Mouse (Mus musculus) limb, embryonic 15.5 days (tissue): ENCODE results near the gene Gtdc1. TPM values are rescaled to one million over a fixed set of nuclear protein-coding genes. Genes with fewer than 3 reads are reported as not detected.
A peak's percentile ranks its signal among the peaks of the same experiment; 100 is the strongest.

Source experiments
- ATAC-seq: fragments of 200-750 bp; cut with Nextera tagmentation; 2 replicates; pipeline ENCODE4 v1.8.0; 2017; ENCODE audit warnings: low read depth, moderate TSS enrichment; ENCODE audit not compliant: insufficient number of reproducible peaks, low FRiP score, low TSS enrichment
- H3K27ac ChIP-seq: fragments of 300-500 bp; sonication (generic); 2 replicates; pipeline ENCODE4 v1.5.1; 2015; ENCODE audit warnings: moderate library complexity, mild to moderate bottlenecking, inconsistent platforms
- H3K27me3 ChIP-seq: fragments of 300-500 bp; sonication (generic); 2 replicates; pipeline ENCODE4 v1.6.1; 2015; ENCODE audit warnings: inconsistent platforms
- H3K36me3 ChIP-seq: fragments of 300-500 bp; sonication (generic); 2 replicates; pipeline ENCODE4 v1.6.1; 2015; ENCODE audit warnings: inconsistent platforms
- H3K4me1 ChIP-seq: fragments of 300-500 bp; sonication (generic); 2 replicates; pipeline ENCODE4 v1.6.1; 2015; ENCODE audit warnings: inconsistent platforms
- H3K4me2 ChIP-seq: fragments of 300-500 bp; sonication (generic); 2 replicates; pipeline ENCODE4 v1.6.1; 2015; ENCODE audit warnings: mild to moderate bottlenecking, inconsistent platforms
- H3K4me3 ChIP-seq: fragments of 300-500 bp; sonication (generic); 2 replicates; pipeline ENCODE4 v1.5.1; 2015; ENCODE audit warnings: mild to moderate bottlenecking, inconsistent platforms
- H3K9ac ChIP-seq: fragments of 300-500 bp; sonication (generic); 2 replicates; pipeline ENCODE4 v1.6.1; 2015; ENCODE audit warnings: inconsistent platforms
- H3K9me3 ChIP-seq: fragments of 300-500 bp; sonication (generic); 2 replicates; pipeline ENCODE4 v1.6.1; 2016; ENCODE audit warnings: inconsistent platforms
- WGBS: fragments of 180-500 bp; shearing (Covaris S2); methylation state at CpG from one replicate; pipeline ENCODE4 v1.1.7; 2015; 5-methylcytosine and 5-hydroxymethylcytosine counted together
- polyA plus RNA-seq: library from polyadenylated mRNA; unstranded; fragments of >200 nt; fragmentation: Nextera tagmentation; extraction: Ambion mirVana; gene quantifications from 2 replicates; pipeline ENCODE4 v1.2.1, GENCODE M21; 2015

Gtdc1 gene
- polyA plus RNA-seq, 1 experiment from 2014 or later = 19.2 TPM

GRCm38 (mm10) chr2:44539121-44539634 is 388.3 kb downstream of the Gtdc1 start:
- no peaks in the 10 kb centered on the region for H3K4me1 ChIP-seq
- no peak overlapping the region for H3K27ac ChIP-seq
- H3K4me3 ChIP-seq = no peak overlapping the region
- ATAC-seq = no peak
- no peak overlapping the region for H3K9ac ChIP-seq
- no peaks in the 10 kb centered on the region for H3K36me3 ChIP-seq
- no peaks in the 10 kb centered on the region for H3K27me3 ChIP-seq
- H3K4me2 ChIP-seq = no peak overlapping the region
- no peaks in the 10 kb centered on the region for H3K9me3 ChIP-seq
- 74% methylated on average over 5 of the region's 5 CpGs for WGBS

GRCm38 (mm10) chr2:44538135-44538534 is 389.3 kb downstream of the Gtdc1 start:
- ATAC-seq = no peak
- H3K27ac ChIP-seq = no peak overlapping the region
- no peak overlapping the region for H3K9ac ChIP-seq
- no peaks in the 10 kb centered on the region for H3K27me3 ChIP-seq
- no peaks in the 10 kb centered on the region for H3K9me3 ChIP-seq
- 60% methylated on average over 4 of the region's 4 CpGs for WGBS
- no peaks in the 10 kb centered on the region for H3K4me1 ChIP-seq
- no peaks in the 10 kb centered on the region for H3K36me3 ChIP-seq
- no peak overlapping the region for H3K4me2 ChIP-seq
- no peak overlapping the region for H3K4me3 ChIP-seq

- H3K27me3 ChIP-seq = no peaks in the 10 kb centered on the region
- no peaks in the 10 kb centered on the region for H3K9me3 ChIP-seq
- no peak overlapping the region for H3K4me2 ChIP-seq
- 85% methylated on average over 11 of the region's 11 CpGs for WGBS
- H3K36me3 ChIP-seq = no peaks in the 10 kb centered on the region
- no peak for ATAC-seq
- no peaks in the 10 kb centered on the region for H3K4me1 ChIP-seq
- no peak overlapping the region for H3K4me3 ChIP-seq
- no peak overlapping the region for H3K9ac ChIP-seq
- no peak overlapping the region for H3K27ac ChIP-seq
These were observed 391.7 kb downstream of the Gtdc1 start for GRCm38 (mm10) chr2:44535760-44536159.

DNA sequence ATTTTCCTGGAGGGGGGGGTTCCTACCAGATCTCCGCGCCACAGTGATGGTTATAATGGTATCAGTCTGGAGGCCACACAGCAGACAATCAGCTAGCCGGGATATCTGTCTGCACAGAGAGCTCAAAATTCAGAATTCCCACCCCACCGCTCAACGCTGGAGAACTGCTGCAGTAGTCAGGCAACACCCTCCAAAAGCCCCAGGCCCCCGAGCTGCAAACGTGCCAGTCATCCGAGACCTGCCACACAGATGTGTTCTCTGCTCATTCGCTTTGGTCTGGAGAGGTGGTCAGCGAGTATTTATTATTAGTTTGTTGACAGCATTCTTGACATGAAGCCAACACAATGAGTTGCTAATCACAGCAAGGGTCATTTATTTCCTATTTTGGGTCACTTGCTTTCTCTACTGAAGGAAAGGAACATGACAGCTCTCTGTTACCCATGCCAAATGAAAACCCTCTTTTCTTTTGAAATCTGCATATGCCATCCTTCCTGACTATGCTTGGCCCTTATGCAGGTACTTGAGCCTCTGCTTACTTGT is 392.3 kb downstream of the Gtdc1 start:
- Histone ChIP-seq H3K27me3 (no peaks in the 10 kb centered on the region), H3K9ac (no peak overlapping the region), H3K9me3 (no peaks in the 10 kb centered on the region), H3K4me2 (no peak overlapping the region), H3K36me3 (no peaks in the 10 kb centered on the region), H3K4me1 (no peaks in the 10 kb centered on the region), H3K27ac (no peak overlapping the region), H3K4me3 (no peak overlapping the region)
- 65% methylated on average over 10 of the region's 10 CpGs for WGBS
- no peak for ATAC-seq

DNA sequence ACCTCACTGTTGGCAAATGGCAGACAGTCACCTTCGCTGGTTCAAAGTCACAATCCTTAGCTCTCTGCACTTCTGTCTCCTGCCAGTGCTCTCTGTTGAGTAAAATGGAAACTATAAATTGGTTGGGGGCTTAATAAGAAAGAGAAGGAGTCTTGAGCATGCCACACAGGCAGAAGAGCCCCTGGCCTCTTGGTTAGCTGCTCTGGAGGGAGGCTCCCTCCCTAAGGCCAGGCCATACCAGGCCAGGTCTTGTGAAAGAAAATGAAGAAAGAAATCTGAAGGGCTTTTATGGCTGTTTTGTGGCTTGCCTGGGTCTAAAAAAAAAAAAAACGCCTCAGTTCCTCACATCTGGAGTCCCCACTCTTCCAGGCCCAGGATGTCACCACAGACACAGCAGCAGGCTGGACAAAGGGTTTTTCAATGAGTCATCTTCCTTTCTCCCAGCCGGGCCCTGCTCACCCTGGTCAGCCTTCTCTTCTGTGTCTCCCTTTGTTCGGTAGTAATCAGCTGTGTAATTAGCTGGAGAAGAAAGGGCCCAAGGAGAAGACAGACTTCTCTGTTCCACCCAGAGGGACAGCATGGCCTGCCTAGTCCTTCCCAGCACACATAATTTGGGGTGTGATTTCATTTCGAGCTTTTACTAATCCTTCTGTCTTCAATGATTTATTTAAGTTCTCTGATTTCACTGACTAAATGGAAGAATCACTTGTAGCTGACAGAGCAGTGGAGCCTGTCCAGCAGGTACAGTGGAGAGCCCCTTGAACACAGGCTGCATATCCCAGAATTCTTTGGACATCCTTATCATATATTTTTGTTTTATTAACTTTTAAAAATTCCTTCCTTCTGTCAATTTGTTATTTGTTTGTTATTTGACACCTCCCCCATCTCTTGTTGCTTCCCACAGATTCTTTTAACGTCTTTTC is 401.1 kb downstream of the Gtdc1 start:
- WGBS = 24% methylated on average over 6 of the region's 6 CpGs
- ATAC-seq = no peak
- Histone ChIP-seq H3K9me3 (no peaks in the 10 kb centered on the region), H3K4me2 (no peak overlapping the region), H3K36me3 (no peaks in the 10 kb centered on the region), H3K4me3 (no peak overlapping the region), H3K27ac (peak overlapping the region; percentile 43; the same call in 1 of the 2 replicates), H3K27me3 (no peaks in the 10 kb centered on the region), H3K9ac (no peak overlapping the region), H3K4me1 (peaks cover 2% of the 10 kb centered on the region; the same call in 1 of the 2 replicates)

DNA sequence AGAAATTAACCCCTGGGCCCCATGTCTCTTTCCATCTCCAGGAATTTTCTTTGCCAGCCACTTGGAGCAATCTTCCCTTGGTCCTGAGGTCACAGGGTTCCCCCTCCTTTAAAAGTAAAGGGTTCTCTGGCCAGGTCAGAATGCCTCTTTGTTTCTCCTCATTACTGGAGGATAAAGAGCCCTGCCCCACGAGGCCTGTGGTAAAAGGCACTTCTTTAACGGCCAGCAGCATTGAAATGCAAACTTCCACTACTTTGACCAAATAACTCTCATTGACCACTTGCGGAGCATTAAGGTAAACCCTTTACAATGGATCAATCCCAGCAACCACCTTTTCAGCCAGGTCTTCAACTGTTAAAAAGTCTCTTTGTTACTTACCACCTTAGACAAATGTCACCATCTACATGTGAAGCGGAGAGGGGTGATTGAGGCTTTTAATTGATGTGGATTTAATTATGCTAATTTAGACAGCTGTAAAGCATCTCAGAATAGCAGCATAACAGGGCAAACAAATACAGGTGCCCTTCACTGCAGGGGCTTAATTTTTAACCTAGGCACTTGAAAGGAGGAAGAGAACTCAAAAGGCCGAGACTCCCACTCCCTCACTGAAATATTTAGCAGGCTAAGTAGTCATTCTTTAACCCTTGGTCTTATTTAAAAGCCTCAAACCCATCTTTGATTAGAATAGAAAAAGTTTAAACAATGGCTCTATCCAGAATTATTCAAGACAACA is 402.1 kb downstream of the Gtdc1 start:
- no peak overlapping the region for H3K27ac ChIP-seq
- 63% methylated on average over 5 of the region's 5 CpGs for WGBS

DNA sequence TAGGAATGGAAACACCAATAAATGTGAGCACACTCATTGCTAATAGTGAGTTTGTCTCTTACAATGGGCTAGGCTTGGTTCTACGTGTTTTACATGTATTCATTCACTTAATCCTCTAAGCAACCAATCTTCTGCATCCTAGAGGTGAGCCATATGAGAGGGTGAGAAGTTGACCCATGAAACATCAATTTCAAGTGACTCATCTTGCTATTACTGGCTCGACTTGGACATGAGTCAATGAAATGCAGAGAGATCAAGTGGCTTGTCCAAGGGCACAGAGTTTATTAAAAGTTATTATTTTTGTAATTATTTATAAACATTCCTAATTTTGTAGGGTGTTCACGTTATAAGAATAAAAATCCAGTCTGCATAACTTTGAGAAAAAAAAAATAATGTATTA is 408.2 kb downstream of the Gtdc1 start:
- ATAC-seq = no peak
- Histone ChIP-seq H3K4me1 (0 out of 2 replicates have a peak, but pooled peaks cover 4% of the 10 kb centered on the region), H3K27ac (no peak overlapping the region), H3K36me3 (no peaks in the 10 kb centered on the region), H3K4me2 (no peak overlapping the region), H3K9ac (no peak overlapping the region), H3K4me3 (no peak overlapping the region), H3K9me3 (no peaks in the 10 kb centered on the region), H3K27me3 (no peaks in the 10 kb centered on the region)
- WGBS = 81% methylated on average over 3 of the region's 3 CpGs

More for the DNA sequence above, 402.1 kb downstream of the Gtdc1 start:
- H3K27me3 ChIP-seq = no peaks in the 10 kb centered on the region
- H3K4me3 ChIP-seq = no peak overlapping the region
- no peak overlapping the region for H3K4me2 ChIP-seq
- no peaks in the 10 kb centered on the region for H3K9me3 ChIP-seq
- no peaks in the 10 kb centered on the region for H3K36me3 ChIP-seq
- ATAC-seq = no peak
- no peak overlapping the region for H3K9ac ChIP-seq
- peaks cover 2% of the 10 kb centered on the region; the same call in 1 of the 2 replicates for H3K4me1 ChIP-seq

DNA sequence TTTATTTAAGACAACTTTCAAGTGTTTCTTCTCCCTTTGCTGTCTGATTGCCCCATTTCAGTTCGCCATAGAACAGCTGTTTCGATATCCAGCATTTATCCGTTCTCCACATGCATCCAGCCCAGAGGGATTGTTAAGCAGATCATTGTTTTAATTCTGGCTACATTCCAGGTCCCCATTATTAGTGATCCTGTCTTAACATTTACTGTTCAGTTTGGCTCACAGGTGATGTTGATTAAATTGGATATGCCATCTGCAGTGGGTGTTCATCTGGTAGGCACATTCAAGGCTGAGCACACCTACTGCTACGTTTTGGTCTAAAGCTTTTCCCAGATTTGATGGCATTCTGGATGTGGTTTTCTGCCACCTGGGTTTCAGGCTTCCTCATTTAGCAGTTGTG is 409.4 kb downstream of the Gtdc1 start:
- no peaks in the 10 kb centered on the region for H3K9me3 ChIP-seq

More for the DNA sequence above, 409.4 kb downstream of the Gtdc1 start:
- Histone ChIP-seq H3K4me2 (no peak overlapping the region), H3K4me1 (0 out of 2 replicates have a peak, but pooled peaks cover 4% of the 10 kb centered on the region), H3K27ac (no peak overlapping the region), H3K27me3 (no peaks in the 10 kb centered on the region), H3K4me3 (no peak overlapping the region), H3K9ac (no peak overlapping the region), H3K36me3 (no peaks in the 10 kb centered on the region)
- 36% methylated on average over 4 of the region's 4 CpGs for WGBS
- ATAC-seq = no peak

Other genes starting within 250 kb of the Gtdc1 start
- 53.6 and 58.2 TPM in 2 replicates for gene Zeb2, start 189.7 kb upstream of the Gtdc1 start, polyA plus RNA-seq